Mouse (Mus musculus) liver, embryonic 14.5 days (tissue): ENCODE measurements around the gene Dnajc4.
A peak's percentile ranks its signal among the peaks of the same experiment; 100 is the strongest.

ENCODE experiments used
- CTCF ChIP-seq: IDR thresholded peaks from 2 replicates; pipeline ENCODE4 v1.5.1; 2016; ENCODE audit warnings: antibody characterized with exemption, low read depth, control low read depth
- EP300 ChIP-seq: IDR thresholded peaks from 2 replicates; pipeline ENCODE4 v1.6.1; 2016; ENCODE audit warnings: antibody characterized with exemption, low read depth

DNA sequence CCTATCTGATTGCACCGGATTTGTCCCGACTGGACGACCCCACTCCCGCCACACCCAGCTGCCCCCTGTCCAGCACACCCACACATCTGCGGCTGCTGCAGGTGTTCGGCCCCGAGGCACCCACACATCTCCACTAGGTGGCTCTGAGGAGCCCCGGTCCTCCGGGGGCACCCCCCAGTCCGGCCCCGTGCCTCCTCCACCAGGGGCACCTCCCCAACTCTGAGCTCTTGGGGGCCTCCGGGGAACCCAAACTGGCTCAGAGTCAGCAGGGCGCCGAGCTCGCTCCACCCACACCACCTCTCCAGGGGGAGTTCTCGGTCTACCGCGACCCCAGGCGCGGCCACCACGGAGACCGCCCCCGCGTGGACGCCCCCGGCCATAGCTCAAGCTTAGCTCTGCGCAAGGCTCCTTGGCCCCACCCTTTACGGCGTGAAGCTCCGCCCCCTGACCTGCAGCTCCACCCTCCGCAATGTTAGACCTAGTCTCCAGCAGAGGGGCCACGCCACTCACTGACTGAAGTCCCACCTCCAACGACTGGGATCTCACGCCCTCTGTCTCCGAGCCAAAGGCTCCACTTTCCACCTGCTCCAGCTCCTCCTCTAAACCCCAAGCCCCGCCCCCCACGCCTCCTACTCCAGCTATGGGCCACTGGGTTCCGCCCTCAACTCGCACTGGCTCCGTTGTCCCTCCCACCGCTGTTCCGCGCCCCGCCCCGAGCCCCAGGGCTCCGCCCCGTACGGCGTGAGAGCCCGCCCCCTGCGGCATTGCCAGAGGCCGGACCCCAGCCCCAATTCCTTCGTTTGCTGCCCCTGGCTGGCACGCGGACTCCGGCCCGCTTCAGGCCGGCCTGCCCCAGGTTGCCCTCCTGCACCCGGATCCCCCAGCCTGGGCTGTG lies 12.6 kb downstream of the Dnajc4 start:
- TF ChIP-seq CTCF, result peak; percentile 82
- TF ChIP-seq EP300, result no peak
